Mouse (Mus musculus) megakaryocyte, embryonic 14.5 days (primary cell): ENCODE measurements around the gene Fbln7. TPM values are rescaled to one million over a fixed set of nuclear protein-coding genes. Genes with fewer than 3 reads are reported as not detected.
A peak's percentile ranks its signal among the peaks of the same experiment; 100 is the strongest.

Experiments used
- H3K27me3 ChIP-seq: replicated peaks from 2 replicates; pipeline ENCODE3; 2012; ENCODE audit warnings: inconsistent platforms
- H3K36me3 ChIP-seq: replicated peaks from 2 replicates; pipeline ENCODE3; 2012; ENCODE audit warnings: low read length, inconsistent platforms, mixed read lengths
- H3K4me1 ChIP-seq: 2 replicates; pipeline ENCODE4 v1.6.1; 2012; ENCODE audit warnings: inconsistent platforms
- H3K4me3 ChIP-seq: replicated peaks from 2 replicates; pipeline ENCODE3; 2012; ENCODE audit warnings: moderate library complexity, mild to moderate bottlenecking, inconsistent platforms
- H3K9me3 ChIP-seq: 2 replicates; pipeline ENCODE4 v1.6.1; 2012; ENCODE audit warnings: inconsistent platforms
- FLI1 ChIP-seq: IDR thresholded peaks from 2 replicates; pipeline ENCODE4 v1.6.1; 2012; ENCODE audit warnings: low read length, inconsistent platforms, mixed read lengths
- GATA1 ChIP-seq: IDR thresholded peaks from 3 replicates; pipeline ENCODE4 v1.6.1; 2012; ENCODE audit warnings: mixed read lengths, low read length, inconsistent platforms, borderline replicate concordance
- polyA plus RNA-seq: library from polyadenylated mRNA; stranded (reverse); fragments of >175 nt; gene quantifications from 2 replicates; pipeline ENCODE4 v1.2.3, GENCODE M21; 2012; ENCODE audit warnings: low replicate concordance; ENCODE audit not compliant: insufficient read depth

The Fbln7 gene
- polyA plus RNA-seq, 1 experiment: not detected

DNA sequence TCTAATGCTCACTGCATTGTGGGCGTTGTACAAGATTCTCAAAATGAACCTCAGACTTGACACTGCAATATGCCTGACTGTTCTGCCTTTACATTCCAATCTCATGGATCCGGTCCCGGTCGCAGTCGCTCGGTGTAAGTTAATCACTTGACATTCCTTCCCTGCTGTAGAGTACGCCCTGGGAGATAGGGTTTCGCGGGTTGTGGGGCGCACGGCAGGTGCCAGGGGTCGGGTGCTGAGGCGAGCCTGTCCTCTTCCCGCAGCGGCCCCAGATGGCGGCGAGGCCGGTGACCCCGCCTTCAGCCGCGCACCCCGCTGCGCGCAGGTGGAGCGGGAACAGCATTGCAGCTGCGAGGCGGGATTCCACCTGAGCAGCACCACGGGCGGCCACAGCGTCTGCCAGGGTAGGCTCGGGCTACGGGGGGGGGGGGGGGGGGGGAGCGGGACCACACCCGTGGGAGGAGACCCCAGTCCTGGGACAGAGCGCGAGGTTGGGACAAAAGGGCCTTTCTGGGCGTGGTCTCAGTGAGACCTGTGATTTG lies 29.5 kb downstream of the Fbln7 start:
- peaks cover 4% of the 10 kb centered on the region for H3K4me1 ChIP-seq
- peak overlapping the region; percentile 42 for H3K4me3 ChIP-seq

GRCm38 (mm10) chr2:128902843-128903242 lies 40.1 kb downstream of the Fbln7 start:
- Histone ChIP-seq H3K27me3 (peaks cover 3% of the 10 kb centered on the region), H3K36me3 (no peaks in the 10 kb centered on the region), H3K4me3 (no peak overlapping the region), H3K4me1 (no peaks in the 10 kb centered on the region), H3K9me3 (peaks cover 33% of the 10 kb centered on the region)
- TF ChIP-seq GATA1: no peak
- no peak for TF ChIP-seq FLI1

More for the DNA sequence above, 29.5 kb downstream of the Fbln7 start:
- Histone ChIP-seq H3K9me3 (peaks cover 20% of the 10 kb centered on the region), H3K36me3 (no peaks in the 10 kb centered on the region), H3K27me3 (peaks cover 42% of the 10 kb centered on the region)
- TF ChIP-seq FLI1 (no peak), GATA1 (no peak)

DNA sequence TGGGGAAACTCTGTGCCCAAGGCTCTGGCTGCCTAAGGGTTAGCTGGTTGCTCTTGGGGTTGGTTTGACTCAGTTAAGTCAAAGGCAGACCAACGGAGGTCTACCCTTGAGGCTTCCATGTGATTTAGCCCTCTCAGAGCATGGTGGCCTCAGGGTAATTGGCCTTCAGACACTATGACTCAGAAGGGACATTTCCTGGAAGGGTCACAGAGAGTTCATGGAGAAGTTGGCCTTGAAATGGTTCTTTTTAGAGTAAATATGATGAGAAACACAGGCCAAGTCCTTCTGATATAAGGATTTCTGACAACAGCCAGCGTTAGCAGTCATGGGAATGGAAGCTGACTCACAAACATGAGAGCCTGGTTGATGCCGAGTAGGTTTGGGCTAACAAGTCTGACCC lies 40.9 kb downstream of the Fbln7 start:
- no peak for TF ChIP-seq GATA1
- no peak for TF ChIP-seq FLI1
- no peak overlapping the region for H3K4me3 ChIP-seq
- no peaks in the 10 kb centered on the region for H3K36me3 ChIP-seq
- peaks cover 33% of the 10 kb centered on the region for H3K9me3 ChIP-seq
- peaks cover 9% of the 10 kb centered on the region for H3K27me3 ChIP-seq
- H3K4me1 ChIP-seq: no peaks in the 10 kb centered on the region

DNA sequence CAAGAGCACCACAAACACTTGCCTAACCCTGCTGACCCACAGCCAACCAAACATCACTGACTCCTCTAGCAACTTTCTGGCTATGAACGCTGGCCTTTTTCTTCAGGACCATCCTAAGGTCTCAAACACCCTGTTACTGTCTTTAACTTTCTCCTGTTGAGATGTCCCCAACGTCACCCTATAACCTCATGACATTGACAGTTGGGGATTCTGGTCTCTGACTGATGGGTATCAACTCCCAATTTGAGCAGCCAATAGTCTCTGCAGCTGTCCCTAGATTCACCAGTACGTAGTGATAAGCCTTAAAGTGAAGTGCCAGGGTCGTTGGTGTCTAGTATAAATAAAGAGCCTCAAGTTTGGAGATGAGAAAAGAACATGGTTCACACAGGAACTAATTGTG lies 52.2 kb downstream of the Fbln7 start:
- no peak for TF ChIP-seq GATA1
- TF ChIP-seq FLI1: no peak

GRCm38 (mm10) chr2:128916528-128916927 lies 53.7 kb downstream of the Fbln7 start:
- peaks cover 9% of the 10 kb centered on the region for H3K27me3 ChIP-seq
- H3K36me3 ChIP-seq: no peaks in the 10 kb centered on the region
- H3K9me3 ChIP-seq: no peaks in the 10 kb centered on the region
- no peak for TF ChIP-seq GATA1
- no peak for TF ChIP-seq FLI1
- H3K4me3 ChIP-seq: no peak overlapping the region
- peaks cover 2% of the 10 kb centered on the region; the same call in 1 of the 2 replicates for H3K4me1 ChIP-seq

More for the DNA sequence above, 52.2 kb downstream of the Fbln7 start:
- H3K9me3 ChIP-seq: no peaks in the 10 kb centered on the region
- peaks cover 2% of the 10 kb centered on the region; the same call in 1 of the 2 replicates for H3K4me1 ChIP-seq
- no peaks in the 10 kb centered on the region for H3K36me3 ChIP-seq
- H3K27me3 ChIP-seq: peaks cover 12% of the 10 kb centered on the region
- no peak overlapping the region for H3K4me3 ChIP-seq

DNA sequence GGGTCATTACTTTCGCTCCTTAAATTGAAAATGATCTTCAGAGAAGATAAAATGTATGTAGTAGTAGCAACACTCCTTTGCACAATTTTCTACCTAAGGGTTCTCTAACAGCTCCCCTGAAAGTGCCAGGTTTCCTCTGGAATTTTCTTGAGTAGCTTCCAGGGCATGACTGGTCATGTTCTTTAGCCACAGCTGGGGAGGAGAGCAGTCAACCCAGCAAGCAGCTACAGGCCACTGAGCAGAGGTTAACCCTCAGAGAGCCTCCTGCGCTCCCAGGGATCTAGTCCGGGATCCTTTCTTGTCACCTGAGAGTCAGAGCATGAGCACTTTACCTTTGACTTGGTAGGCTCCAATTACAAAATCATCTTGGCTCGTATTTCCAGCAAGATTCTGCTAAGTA lies 62.0 kb downstream of the Fbln7 start:
- H3K27me3 ChIP-seq: peaks cover 6% of the 10 kb centered on the region
- no peak for TF ChIP-seq GATA1
- TF ChIP-seq FLI1: no peak
- H3K4me3 ChIP-seq: no peak overlapping the region
- no peaks in the 10 kb centered on the region for H3K9me3 ChIP-seq
- H3K36me3 ChIP-seq: peaks cover 37% of the 10 kb centered on the region
- peaks cover 5% of the 10 kb centered on the region; the same call in 1 of the 2 replicates for H3K4me1 ChIP-seq

- H3K9me3 ChIP-seq: no peaks in the 10 kb centered on the region
- no peaks in the 10 kb centered on the region for H3K27me3 ChIP-seq
- no peak for TF ChIP-seq FLI1
- TF ChIP-seq GATA1: no peak
- no peak overlapping the region for H3K4me3 ChIP-seq
- no peaks in the 10 kb centered on the region for H3K4me1 ChIP-seq
- H3K36me3 ChIP-seq: peaks cover 60% of the 10 kb centered on the region
Measured at GRCm38 (mm10) chr2:128928446-128928845, 65.7 kb downstream of the Fbln7 start.

DNA sequence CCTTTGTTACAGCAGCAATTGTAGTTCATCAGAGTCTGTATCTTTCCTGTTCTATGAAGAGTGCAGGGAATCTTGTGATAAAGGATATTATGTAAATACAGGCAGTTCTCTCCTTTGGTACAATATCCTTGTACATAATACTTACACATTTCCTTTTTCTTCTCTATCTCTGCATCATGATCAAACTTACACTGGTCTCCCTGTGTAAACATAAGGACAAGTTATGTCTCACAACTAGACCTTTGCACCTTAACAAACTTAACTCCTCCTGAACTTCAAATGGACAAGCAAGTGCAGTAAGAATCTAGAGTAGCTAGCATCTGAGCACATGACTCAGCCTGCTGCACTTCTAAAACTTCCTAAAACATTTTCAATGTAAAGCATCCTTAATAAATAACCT lies 67.9 kb downstream of the Fbln7 start:
- no peaks in the 10 kb centered on the region for H3K27me3 ChIP-seq
- TF ChIP-seq FLI1 (no peak), GATA1 (no peak)
- no peak overlapping the region for H3K4me3 ChIP-seq
- H3K4me1 ChIP-seq: no peaks in the 10 kb centered on the region
- no peaks in the 10 kb centered on the region for H3K9me3 ChIP-seq
- peaks cover 62% of the 10 kb centered on the region for H3K36me3 ChIP-seq

DNA sequence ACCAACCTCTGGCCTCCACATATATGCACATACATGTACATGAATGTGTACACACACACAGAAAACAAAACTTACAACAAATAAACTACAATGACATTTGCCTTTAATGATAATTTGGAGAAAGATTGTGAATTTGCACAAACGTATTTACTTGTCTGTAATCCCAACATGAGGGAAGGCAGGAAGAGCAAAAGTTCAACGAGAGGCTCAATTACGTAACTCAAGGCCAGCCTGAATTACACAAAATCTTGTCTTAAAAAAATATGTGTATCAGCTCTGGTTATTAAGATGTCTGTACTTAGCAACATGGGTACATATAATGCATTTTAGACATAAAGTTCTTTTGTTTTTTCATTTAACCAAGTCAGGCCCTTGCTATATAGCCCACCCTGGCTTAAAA lies 73.5 kb downstream of the Fbln7 start:
- Histone ChIP-seq H3K4me1 (peaks cover 6% of the 10 kb centered on the region; the same call in 1 of the 2 replicates), H3K9me3 (no peaks in the 10 kb centered on the region), H3K27me3 (no peaks in the 10 kb centered on the region), H3K4me3 (no peak overlapping the region), H3K36me3 (peaks cover 52% of the 10 kb centered on the region)
- TF ChIP-seq GATA1 (no peak), FLI1 (no peak)

DNA sequence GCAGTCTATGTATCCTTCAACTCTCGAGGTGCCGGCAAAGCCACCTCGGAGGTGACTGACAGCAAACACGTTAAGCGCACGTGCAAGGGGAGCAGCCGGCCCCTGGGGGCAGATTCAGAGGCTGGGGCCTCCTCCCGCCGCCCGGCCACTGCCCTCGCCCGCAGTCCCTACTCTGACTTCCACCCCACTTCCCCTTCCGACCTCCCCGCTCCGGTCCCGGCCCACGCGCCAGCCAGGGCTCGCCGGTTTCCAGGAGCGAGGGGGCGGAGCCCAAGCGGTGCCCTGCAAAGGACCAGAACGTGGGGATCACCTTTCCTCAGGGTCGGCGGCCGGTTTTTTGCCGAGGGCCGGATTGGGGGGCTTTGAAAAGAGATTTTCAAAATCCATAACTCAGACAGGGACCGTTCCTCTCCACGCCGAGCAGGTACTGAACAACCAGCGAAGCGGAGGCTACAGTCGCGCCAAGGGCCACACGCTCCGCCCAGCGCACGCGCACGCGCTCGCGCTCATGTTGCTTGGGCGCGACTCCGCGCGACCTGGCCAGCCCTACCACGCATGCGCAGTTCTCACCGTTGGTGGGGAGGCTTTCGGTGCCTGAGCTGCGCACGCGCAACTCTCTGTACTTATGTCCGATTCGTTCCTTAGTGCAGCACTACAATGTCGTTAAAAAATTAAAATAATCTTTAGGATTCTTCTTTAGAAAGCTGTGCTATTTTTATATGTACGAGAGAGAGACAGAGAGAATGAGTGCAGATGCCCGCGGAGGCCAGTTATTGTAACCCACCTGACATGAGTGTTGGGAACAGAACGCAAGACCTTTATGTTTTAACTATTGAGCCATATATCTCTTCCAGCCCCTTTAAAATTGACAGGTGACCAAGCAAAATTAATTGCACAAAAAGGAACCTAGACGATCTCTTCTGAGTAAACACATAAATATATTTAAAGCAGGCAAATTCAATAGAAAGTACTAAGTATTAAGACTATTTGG lies 81.1 kb downstream of the Fbln7 start, which contains the start of gene Zc3h8:
TSS of gene Zc3h8 (minus strand) at position 540 of the 991 bp plus-strand sequence.
- Histone ChIP-seq H3K4me3 (peak within 1 kb of the TSS; percentile 95), H3K4me1 (peaks cover 19% of the 10 kb centered on the region), H3K36me3 (peaks cover 17% of the 10 kb centered on the region), H3K9me3 (no peaks in the 10 kb centered on the region), H3K27me3 (no peaks in the 10 kb centered on the region)
- TF ChIP-seq GATA1: no peak
- no peak for TF ChIP-seq FLI1

Other genes starting within 250 kb of the Fbln7 start
- 0.77 and 16.3 TPM in 2 replicates for gene Anapc1, start 175.6 kb upstream of the Fbln7 start, polyA plus RNA-seq
- gene Mertk, start 164.0 kb upstream of the Fbln7 start, polyA plus RNA-seq: 1.3 TPM in 1 of 2 replicates, not detected in the other
- gene Tmem87b, start 44.9 kb upstream of the Fbln7 start, polyA plus RNA-seq: 1.1 and 1.9 TPM in 2 replicates
- 0.30 TPM in 1 of 2 replicates, not detected in the other for gene Zc3h8, start 81.1 kb downstream of the Fbln7 start, polyA plus RNA-seq
- gene Zc3h6, start 104.4 kb downstream of the Fbln7 start, polyA plus RNA-seq: 1.2 and 3.1 TPM in 2 replicates
- gene Gm10762, start 104.7 kb downstream of the Fbln7 start, polyA plus RNA-seq: 5.8 and 7.2 TPM in 2 replicates
- not detected in 2 replicates for gene Vinac1, start 185.2 kb downstream of the Fbln7 start, polyA plus RNA-seq
- 0.32 and 1.1 TPM in 2 replicates for gene Ttl, start 203.0 kb downstream of the Fbln7 start, polyA plus RNA-seq
- 1.9 and 2.2 TPM in 2 replicates for gene Polr1b, start 238.0 kb downstream of the Fbln7 start, polyA plus RNA-seq